Mouse (Mus musculus) lung, postnatal 0 days (tissue): ENCODE results near the gene Gm19935.

Source experiments
- CTCF ChIP-seq: IDR thresholded peaks from 2 replicates; pipeline ENCODE4 v1.5.1; 2016; ENCODE audit warnings: antibody characterized with exemption, mild to moderate bottlenecking
- EP300 ChIP-seq: IDR thresholded peaks from 2 replicates; pipeline ENCODE4 v1.6.1; 2016; ENCODE audit warnings: antibody characterized with exemption, mild to moderate bottlenecking, control low read depth

DNA sequence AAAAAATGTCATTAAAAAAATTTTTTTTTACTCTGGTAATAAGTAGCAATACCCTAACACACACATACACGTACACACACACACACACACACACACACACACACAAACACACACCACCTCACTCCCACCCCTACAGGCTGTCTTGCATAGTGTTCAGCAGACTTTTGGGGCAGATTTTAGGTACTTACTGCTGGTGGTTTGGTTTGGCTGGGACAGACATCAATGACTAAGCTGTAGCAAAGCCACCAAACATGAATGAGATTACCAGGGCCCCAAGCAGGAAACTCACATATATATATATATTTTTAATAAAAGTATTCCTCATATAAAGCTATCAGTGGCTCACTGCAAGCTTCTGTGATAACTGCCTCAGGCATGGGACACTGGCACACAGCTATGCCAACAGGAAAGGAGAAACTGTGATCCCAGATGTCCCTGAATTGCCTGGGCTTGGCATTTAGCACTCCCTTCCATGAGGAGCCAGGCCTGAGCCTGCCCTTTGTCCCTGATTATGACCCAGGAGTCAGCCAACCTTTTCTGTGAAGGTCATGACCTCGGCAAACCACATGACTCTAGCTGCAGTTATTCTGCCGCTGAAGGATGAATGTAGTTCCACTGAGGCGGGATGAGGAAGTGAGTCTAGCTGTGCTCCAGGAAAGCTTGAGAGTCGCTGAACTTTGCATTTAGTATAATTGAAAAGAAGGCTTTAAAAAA is 15.5 kb upstream of the Gm19935 start:
- TF ChIP-seq EP300 (no peak), CTCF (no peak)
